Comparison of ENCODE assay signal across 22 mouse cellular contexts in genomic region chr1:90543801-90544795, GRCm38 (mm10). TPM values are rescaled to one million over a fixed set of nuclear protein-coding genes. Genes with fewer than 3 reads are reported as not detected.
DNase-seq lines count a peak whose midpoint lies in the region; ATAC-seq and TF ChIP-seq lines count a peak whose summit lies in the region.
"Had no signal": no experiment of that assay in that cellular context is flagged by ENCODE, and none has a peak within 500 bp of the region (broad histone marks: within the 10 kb centered on the region; RNA-seq: fewer than 3 reads in every experiment).

No protein-coding gene starts in this region.

- H3K9me3 ChIP-seq in forebrain, embryonic 12.5 days, result 0 out of 2 replicates have a peak, but pooled peaks cover 9% of the 10 kb centered on the region
- peaks cover 6% of the 10 kb centered on the region; the same call in 1 of the 2 replicates for H3K9me3 ChIP-seq in forebrain, embryonic 14.5 days (replicated peaks; ENCODE audit: control insufficient read depth, low read length)
- H3K9me3 ChIP-seq in neural tube, embryonic 15.5 days (replicated peaks), result peaks cover 7% of the 10 kb centered on the region; the same call in 1 of the 2 replicates
- H3K9me3 ChIP-seq in neural tube, embryonic 12.5 days, result peaks cover 16% of the 10 kb centered on the region
- 0 out of 2 replicates have a peak, but pooled peaks cover 3% of the 10 kb centered on the region for H3K9me3 ChIP-seq in stomach, postnatal 0 days (ENCODE audit: control insufficient read depth, low read length)
- H3K9me3 ChIP-seq: hindbrain, embryonic 15.5 days had no signal

- H3K4me3 ChIP-seq in forebrain, embryonic 12.5 days (replicated peaks), result no peak overlapping the region
- H3K4me3 ChIP-seq in forebrain, embryonic 14.5 days (ENCODE audit: low read depth, low read length), result no peak overlapping the region
- H3K4me3 ChIP-seq in neural tube, embryonic 15.5 days (replicated peaks), result no peak overlapping the region
- H3K4me3 ChIP-seq in neural tube, embryonic 12.5 days, result no peak overlapping the region
- no peak overlapping the region for H3K4me3 ChIP-seq in stomach, postnatal 0 days (ENCODE audit: low read depth, low read length)
- H3K4me3 ChIP-seq: hindbrain, embryonic 15.5 days had no signal

- WGBS in forebrain, embryonic 12.5 days, result 24% methylated on average over 19 of the region's 19 CpGs
- WGBS in forebrain, embryonic 14.5 days, result 36% methylated on average over 19 of the region's 19 CpGs
- WGBS in neural tube, embryonic 15.5 days, result 21% methylated on average over 19 of the region's 19 CpGs
- 20% methylated on average over 19 of the region's 19 CpGs for WGBS in neural tube, embryonic 12.5 days
- WGBS in stomach, postnatal 0 days, result 39% methylated on average over 19 of the region's 19 CpGs

- no peak for TF ChIP-seq CTCF in stomach, postnatal 0 days (IDR thresholded peaks at IDR 0.05; ENCODE audit: low read depth)

- H3K27me3 ChIP-seq in forebrain, embryonic 12.5 days, result no peaks in the 10 kb centered on the region
- H3K27me3 ChIP-seq in forebrain, embryonic 14.5 days (replicated peaks; ENCODE audit: control insufficient read depth, insufficient read depth, low read length), result no peaks in the 10 kb centered on the region
- no peaks in the 10 kb centered on the region for H3K27me3 ChIP-seq in neural tube, embryonic 15.5 days (replicated peaks)
- H3K27me3 ChIP-seq in neural tube, embryonic 12.5 days (replicated peaks), result no peaks in the 10 kb centered on the region
- H3K27me3 ChIP-seq in stomach, postnatal 0 days (ENCODE audit: control insufficient read depth, insufficient read depth, low read length), result no peaks in the 10 kb centered on the region
- H3K27me3 ChIP-seq: hindbrain, embryonic 15.5 days had no signal

- DNase-seq in forebrain, embryonic 14.5 days (ENCODE audit: low spot score), result no peak
- peak; percentile 65 for DNase-seq in neural tube, embryonic 10.5 days (ENCODE audit: extremely low spot score, low spot score)
- peak; percentile 70 for DNase-seq in embryo, embryonic 11 days
- DNase-seq in cerebellum, postnatal 10 days, result no peak
- no peak for DNase-seq in stomach, postnatal 0 days (ENCODE audit: low spot score)
- DNase-seq: adrenal gland, adult 8-10 months; cerebellum, adult 9-10 months; gastrocnemius, postnatal 25 days; layer of hippocampus, postnatal 36 days; liver; lung, postnatal 14 days; right cerebral cortex, postnatal 14 days; spleen, adult 18-20 months; thymus, adult 2 months had no signal

- no peak overlapping the region for H3K27ac ChIP-seq in forebrain, embryonic 12.5 days
- no peak overlapping the region for H3K27ac ChIP-seq in forebrain, embryonic 14.5 days (ENCODE audit: low read depth, low read length)
- H3K27ac ChIP-seq in neural tube, embryonic 15.5 days (replicated peaks), result no peak overlapping the region
- no peak overlapping the region for H3K27ac ChIP-seq in neural tube, embryonic 12.5 days
- no peak overlapping the region for H3K27ac ChIP-seq in stomach, postnatal 0 days (replicated peaks)
- H3K27ac ChIP-seq: hindbrain, embryonic 15.5 days; kidney, postnatal 0 days had no signal

- peak; percentile 17; the same call in 1 of the 2 replicates for ATAC-seq in forebrain, embryonic 12.5 days (ENCODE audit: low FRiP score)
- no peak for ATAC-seq in forebrain, embryonic 14.5 days
- ATAC-seq in neural tube, embryonic 15.5 days (ENCODE audit: low FRiP score), result no peak
- ATAC-seq in neural tube, embryonic 12.5 days (ENCODE audit: low FRiP score, low read depth), result 0 out of 2 replicates have a peak, but pooled peaks have one; percentile 53
- ATAC-seq in stomach, postnatal 0 days (ENCODE audit: low FRiP score, low TSS enrichment), result no peak
- ATAC-seq: CD4-positive, CD25-positive, alpha-beta regulatory T cell, adult 4 months; forebrain, embryonic 16.5 days; intestine, postnatal 0 days had no signal

- no peak for TF ChIP-seq EP300 in stomach, postnatal 0 days (optimal IDR thresholded peaks at IDR 0.05)

- no peaks in the 10 kb centered on the region for H3K36me3 ChIP-seq in forebrain, embryonic 12.5 days (replicated peaks)
- no peaks in the 10 kb centered on the region for H3K36me3 ChIP-seq in forebrain, embryonic 14.5 days (ENCODE audit: control insufficient read depth, insufficient read depth, low read length)
- H3K36me3 ChIP-seq in neural tube, embryonic 15.5 days, result no peaks in the 10 kb centered on the region
- H3K36me3 ChIP-seq in neural tube, embryonic 12.5 days, result no peaks in the 10 kb centered on the region
- H3K36me3 ChIP-seq in stomach, postnatal 0 days (ENCODE audit: control insufficient read depth, insufficient read depth, low read length), result no peaks in the 10 kb centered on the region
- H3K36me3 ChIP-seq: hindbrain, embryonic 15.5 days had no signal

- peaks cover 23% of the 10 kb centered on the region for H3K4me1 ChIP-seq in forebrain, embryonic 12.5 days
- H3K4me1 ChIP-seq in forebrain, embryonic 14.5 days (ENCODE audit: control insufficient read depth, insufficient read depth, low read length), result no peaks in the 10 kb centered on the region
- 0 out of 2 replicates have a peak, but pooled peaks cover 3% of the 10 kb centered on the region for H3K4me1 ChIP-seq in neural tube, embryonic 15.5 days
- H3K4me1 ChIP-seq in neural tube, embryonic 12.5 days, result peaks cover 12% of the 10 kb centered on the region; the same call in 1 of the 2 replicates
- no peaks in the 10 kb centered on the region for H3K4me1 ChIP-seq in stomach, postnatal 0 days (replicated peaks; ENCODE audit: control insufficient read depth, insufficient read depth)
- H3K4me1 ChIP-seq: hindbrain, embryonic 15.5 days had no signal

- no peak overlapping the region for H3K9ac ChIP-seq in forebrain, embryonic 12.5 days
- H3K9ac ChIP-seq in forebrain, embryonic 14.5 days (ENCODE audit: low read length), result no peak overlapping the region
- no peak overlapping the region for H3K9ac ChIP-seq in neural tube, embryonic 15.5 days (replicated peaks)
- H3K9ac ChIP-seq in neural tube, embryonic 12.5 days, result no peak overlapping the region
- H3K9ac ChIP-seq in stomach, postnatal 0 days (ENCODE audit: low read length), result no peak overlapping the region
- H3K9ac ChIP-seq: hindbrain, embryonic 15.5 days had no signal

- no peak overlapping the region for H3K4me2 ChIP-seq in forebrain, embryonic 12.5 days
- no peak overlapping the region for H3K4me2 ChIP-seq in forebrain, embryonic 14.5 days (ENCODE audit: low read length)
- no peak overlapping the region for H3K4me2 ChIP-seq in neural tube, embryonic 15.5 days
- H3K4me2 ChIP-seq in neural tube, embryonic 12.5 days (replicated peaks), result peak overlapping the region; percentile 26; the same call in 1 of the 2 replicates
- no peak overlapping the region for H3K4me2 ChIP-seq in stomach, postnatal 0 days (replicated peaks; ENCODE audit: low read depth)
- H3K4me2 ChIP-seq: hindbrain, embryonic 15.5 days had no signal

RNA-seq across cellular contexts. Expression of gene Cops8, which starts 58.7 kb away (rescaled TPM):
- 171 and 177 TPM in 2 replicates for polyA plus RNA-seq in forebrain, embryonic 12.5 days (2016; fragmentation: Nextera tagmentation; extraction: Ambion mirVana)
- polyA plus RNA-seq in forebrain, embryonic 14.5 days (2014; fragmentation: Nextera tagmentation; extraction: Ambion mirVana), result 198 and 218 TPM in 2 replicates
- polyA plus RNA-seq in neural tube, embryonic 15.5 days (2015; fragmentation: Nextera tagmentation; extraction: Ambion mirVana), result 163 and 171 TPM in 2 replicates
- 160 and 171 TPM in 2 replicates for polyA plus RNA-seq in neural tube, embryonic 12.5 days (2016; fragmentation: Nextera tagmentation; extraction: Ambion mirVana)
- polyA plus RNA-seq in stomach, postnatal 0 days (2015; fragmentation: Nextera tagmentation; extraction: Ambion mirVana), result 65.7 and 71.0 TPM in 2 replicates

Comparison
In these comparisons a context has a peak if more than half of its experiments do, and no peak if none do; other contexts are left out.
1. ATAC-seq: peak in forebrain, embryonic 12.5 days (single experiment) and neural tube, embryonic 12.5 days (single experiment); none in forebrain, embryonic 14.5 days (single experiment), neural tube, embryonic 15.5 days (single experiment) and stomach, postnatal 0 days (single experiment).
2. DNase-seq: peak in neural tube, embryonic 10.5 days (single experiment) and embryo, embryonic 11 days (single experiment); none in forebrain, embryonic 14.5 days (single experiment), cerebellum, postnatal 10 days (0 of 2) and stomach, postnatal 0 days (single experiment).